Mouse (Mus musculus): ENCODE measurements at regions not wholly inside any gene's neighbourhood (a gene's known extent, or its start where the extent isn't known, plus 50 kb on each side); places are given as distances from the start of the nearest gene placed in this dataset.

DNA sequence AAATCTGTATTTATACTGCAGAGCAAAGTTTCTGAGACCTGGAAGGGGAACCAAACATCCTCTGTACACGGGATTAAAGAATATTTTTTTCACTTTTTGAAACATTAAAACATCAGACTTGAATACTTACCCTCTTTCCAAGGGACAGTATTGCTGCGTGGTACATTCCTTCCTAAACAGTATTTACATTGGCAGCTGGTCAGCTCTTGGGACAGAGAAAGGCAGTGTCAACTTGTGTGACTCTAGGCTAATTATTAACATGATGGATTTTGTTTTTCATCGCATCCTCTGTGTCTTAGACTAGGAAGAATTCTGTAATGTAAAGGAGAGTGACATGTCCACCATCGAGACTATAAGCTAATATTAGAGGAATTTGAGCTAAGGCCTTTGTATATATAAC, 56.8 kb upstream of the Map4k3 start:
- TF ChIP-seq CTCF (IDR thresholded peaks at IDR 0.05; ENCODE audit: borderline replicate concordance, insufficient read depth, low read length) (no peak), POLR2A (IDR thresholded peaks at IDR 0.05; ENCODE audit: low read depth, low read length) (no peak)
